Mouse (Mus musculus): Measurements from ENCODE around the gene Srpk1. TPM values are rescaled to one million over a fixed set of nuclear protein-coding genes. Genes with fewer than 3 reads are reported as not detected.

The Srpk1 gene
- total and polyA plus RNA-seq, 3 experiments: 60.8 to 129 (median 65.9) TPM

GRCm38 (mm10) chr17:28648607-28649370, 26.3 kb upstream of the Srpk1 start:
- TF ChIP-seq MEF2A (IDR thresholded peaks at IDR 0.05; ENCODE audit: borderline replicate concordance, low read depth, low read length) (no peak), CTCF (conservative IDR thresholded peaks at IDR 0.05 in 1 of 2, IDR thresholded peaks at IDR 0.05 in 1 of 2; ENCODE audit: low read depth in 2 of 2, low read length in 2 of 2) (peak; percentile 46 to 87; a peak in 3 of 4 replicates), POLR2A (IDR thresholded peaks at IDR 0.05; ENCODE audit: low read depth, low read length) (no peak), KAT2A (IDR thresholded peaks at IDR 0.05; ENCODE audit: insufficient replicate concordance, low read length) (no peak), EP300 (IDR thresholded peaks at IDR 0.05; ENCODE audit: low read length) (no peak), RCOR1 (conservative IDR thresholded peaks at IDR 0.05; ENCODE audit: low read depth, low read length) (no peak), MAX (IDR thresholded peaks at IDR 0.05; ENCODE audit: low read length) (no peak), ZMIZ1 (IDR thresholded peaks at IDR 0.05; ENCODE audit: low read depth, low read length) (no peak), ZC3H11A (IDR thresholded peaks at IDR 0.05; ENCODE audit: low read depth, low read length) (no peak), JUN (IDR thresholded peaks at IDR 0.05; ENCODE audit: insufficient read depth, low read depth, low read length) (no peak), ZKSCAN1 (IDR thresholded peaks at IDR 0.05; ENCODE audit: borderline replicate concordance, low read depth, low read length) (no peak), HCFC1 (IDR thresholded peaks at IDR 0.05; ENCODE audit: low read depth, low read length) (no peak), USF2 (conservative IDR thresholded peaks at IDR 0.05; ENCODE audit: low read depth, low read length) (no peak), SMC3 (IDR thresholded peaks at IDR 0.05; ENCODE audit: low read depth, low read length) (peak; percentile 70), POLR2AphosphoS2 (IDR thresholded peaks at IDR 0.05; ENCODE audit: low read depth, low read length) (no peak), RAD21 (IDR thresholded peaks at IDR 0.05; ENCODE audit: low read depth, low read length) (peak; percentile 83), CHD1 (IDR thresholded peaks at IDR 0.05; ENCODE audit: low read depth, low read length) (no peak), GABPA (IDR thresholded peaks at IDR 0.05; ENCODE audit: insufficient replicate concordance, low read depth, low read length) (no peak), MYC (IDR thresholded peaks at IDR 0.05; ENCODE audit: low read depth, low read length) (no peak), MAZ (IDR thresholded peaks at IDR 0.05; ENCODE audit: low read depth, low read length) (no peak)
- Histone ChIP-seq H3K79me2 (replicated peaks; ENCODE audit: control insufficient read depth, extremely low read depth, insufficient read depth, poor library complexity, severe bottlenecking) (no peaks in the 10 kb centered on the region), H3K4me2 (ENCODE audit: insufficient read depth, low read depth, poor library complexity, severe bottlenecking) (no peak overlapping the region), H3K4me1 (ENCODE audit: control insufficient read depth in 1 of 2, insufficient read depth in 2 of 2) (peaks cover 0 to 5% of the 10 kb centered on the region in 2 experiments; a peak in 3 of 4 replicates), H3K27ac (ENCODE audit: insufficient read depth, low read depth) (no peak overlapping the region), H3K36me3 (replicated peaks in 1 of 2; ENCODE audit: control insufficient read depth in 1 of 2, insufficient read depth in 1 of 2, low read length in 1 of 2) (no peaks in the 10 kb centered on the region), H3K9me3 (replicated peaks; ENCODE audit: low read length) (no peaks in the 10 kb centered on the region), H3K27me3 (replicated peaks) (peaks cover 3% of the 10 kb centered on the region), H3K4me3 (replicated peaks in 1 of 3; ENCODE audit: low read depth in 2 of 3, low read length in 2 of 3, poor library complexity in 1 of 3) (no peak overlapping the region), H3K9ac (ENCODE audit: insufficient read depth, low read depth) (no peak overlapping the region)
- DNase-seq (ENCODE audit: extremely low read depth): peak; percentile 34
- in situ Hi-C loops (cut with MboI; ENCODE audit: low pct_ligation_motif_present, low pct_unique_long_range_greater_than_20kb, low sequenced_read_pairs): no loop called here
- dilution Hi-C loops (cut with MboI; ENCODE audit: extremely low pct_ligation_motif_present, extremely low pct_unique_long_range_greater_than_20kb, low sequenced_read_pairs): no loop called here

DNA sequence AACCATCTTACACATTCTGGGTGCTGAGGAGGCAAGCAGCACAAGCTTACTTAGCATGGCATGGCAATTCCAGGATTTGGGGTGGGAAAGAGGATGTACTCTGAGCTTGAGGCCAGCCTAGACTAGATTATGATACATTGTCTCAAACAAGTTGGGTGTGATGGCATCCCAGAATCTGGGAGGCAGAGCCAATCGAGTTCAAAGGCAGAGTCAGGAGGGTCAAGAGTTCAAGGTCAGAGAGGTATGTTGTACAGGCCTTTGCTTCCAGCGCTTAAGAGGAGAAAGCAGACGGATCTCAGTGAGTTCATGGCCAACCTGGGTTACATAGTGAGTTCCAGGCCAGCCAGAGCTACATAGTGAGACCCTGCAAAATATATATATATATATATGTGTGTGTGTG, 23.7 kb upstream of the Srpk1 start:
- Histone ChIP-seq H3K9me3 (replicated peaks; ENCODE audit: low read length) (no peaks in the 10 kb centered on the region), H3K4me2 (ENCODE audit: insufficient read depth, low read depth, poor library complexity, severe bottlenecking) (no peak overlapping the region), H3K4me1 (ENCODE audit: control insufficient read depth in 1 of 2, insufficient read depth in 2 of 2) (peaks cover 0 to 5% of the 10 kb centered on the region in 2 experiments; a peak in 3 of 4 replicates), H3K9ac (ENCODE audit: insufficient read depth, low read depth) (no peak overlapping the region), H3K27ac (ENCODE audit: insufficient read depth, low read depth) (no peak overlapping the region), H3K79me2 (replicated peaks; ENCODE audit: control insufficient read depth, extremely low read depth, insufficient read depth, poor library complexity, severe bottlenecking) (no peaks in the 10 kb centered on the region), H3K27me3 (replicated peaks) (no peaks in the 10 kb centered on the region), H3K36me3 (replicated peaks in 1 of 2; ENCODE audit: control insufficient read depth in 1 of 2, insufficient read depth in 1 of 2, low read length in 1 of 2) (no peaks in the 10 kb centered on the region), H3K4me3 (replicated peaks in 1 of 3; ENCODE audit: low read depth in 2 of 3, low read length in 2 of 3, poor library complexity in 1 of 3) (no peak overlapping the region)
- DNase-seq (ENCODE audit: extremely low read depth): no peak
- dilution Hi-C loops (cut with MboI; ENCODE audit: extremely low pct_ligation_motif_present, extremely low pct_unique_long_range_greater_than_20kb, low sequenced_read_pairs) (no loop called here), in situ Hi-C loops (cut with MboI; ENCODE audit: low pct_ligation_motif_present, low pct_unique_long_range_greater_than_20kb, low sequenced_read_pairs) (no loop called here)
- TF ChIP-seq RCOR1 (conservative IDR thresholded peaks at IDR 0.05; ENCODE audit: low read depth, low read length): no peak
- no peak for TF ChIP-seq POLR2AphosphoS2 (IDR thresholded peaks at IDR 0.05; ENCODE audit: low read depth, low read length)
- TF ChIP-seq IRF4 (IDR thresholded peaks at IDR 0.05; ENCODE audit: low read depth, low read length): no peak
- no peak for TF ChIP-seq RAD21 (IDR thresholded peaks at IDR 0.05; ENCODE audit: low read depth, low read length)
- no peak for TF ChIP-seq SMC3 (IDR thresholded peaks at IDR 0.05; ENCODE audit: low read depth, low read length)
- no peak for TF ChIP-seq E2F4 (IDR thresholded peaks at IDR 0.05; ENCODE audit: insufficient replicate concordance, low read depth, low read length)
- no peak for TF ChIP-seq ZC3H11A (IDR thresholded peaks at IDR 0.05; ENCODE audit: low read depth, low read length)
- TF ChIP-seq MAX (IDR thresholded peaks at IDR 0.05; ENCODE audit: low read length): no peak
